Mouse (Mus musculus): ENCODE measurements around the gene Lyar. TPM values are rescaled to one million over a fixed set of nuclear protein-coding genes. Genes with fewer than 3 reads are reported as not detected.
A peak's percentile ranks its signal among the peaks of the same experiment; 100 is the strongest.

Lyar gene
- polyA plus RNA-seq, 1 experiment from 2014 or later = 221 TPM

DNA sequence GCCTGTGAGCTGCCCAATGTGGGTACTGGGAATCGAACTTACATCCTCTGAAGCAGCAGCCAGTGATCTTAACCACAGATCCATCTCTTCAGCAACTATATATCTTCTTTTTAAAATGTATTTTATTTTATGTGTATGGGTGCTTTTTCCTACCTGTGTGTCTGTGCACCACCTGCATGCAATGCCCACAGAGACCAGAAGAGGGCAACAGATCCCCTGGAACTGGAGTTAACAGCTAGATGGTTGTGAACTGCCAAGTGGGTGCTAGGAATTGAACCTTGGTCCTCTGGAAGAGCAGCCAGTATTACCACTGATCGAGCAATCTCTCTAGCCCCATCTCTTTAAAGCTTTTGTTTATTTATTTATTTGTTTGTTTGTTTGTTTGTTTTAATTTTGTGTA, 16.4 kb downstream of the Lyar start:
- H3K9me3 ChIP-seq (ENCODE audit: control insufficient read depth, low read length) = no peaks in the 10 kb centered on the region
- WGBS = 87% methylated on average over 2 of the region's 2 CpGs
- H3K27me3 ChIP-seq (replicated peaks; ENCODE audit: control insufficient read depth, insufficient read depth, low read length) = no peaks in the 10 kb centered on the region
- no peak overlapping the region for H3K4me3 ChIP-seq (ENCODE audit: low read depth, low read length)
- no peak for ATAC-seq (replicated peaks; ENCODE audit: low FRiP score)
- peaks cover 18% of the 10 kb centered on the region; the same call in 1 of the 2 replicates for H3K36me3 ChIP-seq (ENCODE audit: control insufficient read depth, insufficient read depth, low read length)
- no peak overlapping the region for H3K9ac ChIP-seq (ENCODE audit: low read depth, low read length)
- no peak overlapping the region for H3K4me2 ChIP-seq
- no peak for DNase-seq (ENCODE audit: low spot score)
- H3K27ac ChIP-seq (ENCODE audit: low read depth, low read length) = no peak overlapping the region
- H3K4me1 ChIP-seq (replicated peaks; ENCODE audit: control insufficient read depth, insufficient read depth, low read length) = no peaks in the 10 kb centered on the region

GRCm38 (mm10) chr5:38240727-38241472, 20.6 kb downstream of the Lyar start:
- H3K9ac ChIP-seq (ENCODE audit: low read depth, low read length) = no peak overlapping the region
- H3K4me2 ChIP-seq = no peak overlapping the region
- H3K27me3 ChIP-seq (replicated peaks; ENCODE audit: control insufficient read depth, insufficient read depth, low read length) = no peaks in the 10 kb centered on the region
- DNase-seq (ENCODE audit: low spot score) = no peak
- no peaks in the 10 kb centered on the region for H3K9me3 ChIP-seq (ENCODE audit: control insufficient read depth, low read length)
- ATAC-seq (replicated peaks; ENCODE audit: low FRiP score) = no peak; the same call in 1 of the 2 replicates
- no peak overlapping the region for H3K4me3 ChIP-seq (ENCODE audit: low read depth, low read length)
- no peaks in the 10 kb centered on the region for H3K36me3 ChIP-seq (ENCODE audit: control insufficient read depth, insufficient read depth, low read length)
- H3K27ac ChIP-seq (ENCODE audit: low read depth, low read length) = no peak overlapping the region
- WGBS = 66% methylated on average over 5 of the region's 5 CpGs
- H3K4me1 ChIP-seq (replicated peaks; ENCODE audit: control insufficient read depth, insufficient read depth, low read length) = no peaks in the 10 kb centered on the region

DNA sequence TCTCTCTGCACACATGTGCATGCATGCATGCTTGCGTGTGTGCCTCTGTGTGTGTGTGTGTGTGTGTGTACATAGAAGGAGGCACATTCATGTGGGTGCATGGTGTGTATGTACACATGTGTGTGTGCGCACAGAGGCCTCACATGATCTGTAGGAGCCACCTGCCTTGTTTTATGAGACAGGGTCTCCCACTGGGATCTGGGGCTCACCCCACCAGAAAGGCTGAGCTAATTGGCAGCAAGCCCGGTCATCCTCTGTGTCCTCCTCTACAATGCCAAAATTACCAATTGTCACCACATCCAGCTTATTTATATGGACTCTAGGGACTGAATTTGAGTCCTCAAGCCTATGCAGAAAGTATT, 21.2 kb downstream of the Lyar start:
- no peak overlapping the region for H3K27ac ChIP-seq (ENCODE audit: low read depth, low read length)
- H3K4me2 ChIP-seq = no peak overlapping the region
- no peak for ATAC-seq (replicated peaks; ENCODE audit: low FRiP score)
- H3K4me3 ChIP-seq (ENCODE audit: low read depth, low read length) = no peak overlapping the region
- no peak overlapping the region for H3K9ac ChIP-seq (ENCODE audit: low read depth, low read length)
- H3K4me1 ChIP-seq (replicated peaks; ENCODE audit: control insufficient read depth, insufficient read depth, low read length) = no peaks in the 10 kb centered on the region
- no peaks in the 10 kb centered on the region for H3K9me3 ChIP-seq (ENCODE audit: control insufficient read depth, low read length)
- no peaks in the 10 kb centered on the region for H3K27me3 ChIP-seq (replicated peaks; ENCODE audit: control insufficient read depth, insufficient read depth, low read length)
- DNase-seq (ENCODE audit: low spot score) = no peak
- WGBS = 93% methylated on average over 3 of the region's 3 CpGs
- no peaks in the 10 kb centered on the region for H3K36me3 ChIP-seq (ENCODE audit: control insufficient read depth, insufficient read depth, low read length)

- Histone ChIP-seq H3K27me3 (replicated peaks; ENCODE audit: control insufficient read depth, insufficient read depth, low read length) (no peaks in the 10 kb centered on the region), H3K4me3 (ENCODE audit: low read depth, low read length) (no peak overlapping the region), H3K9me3 (ENCODE audit: control insufficient read depth, low read length) (no peaks in the 10 kb centered on the region), H3K27ac (ENCODE audit: low read depth, low read length) (no peak overlapping the region), H3K4me2 (no peak overlapping the region), H3K4me1 (replicated peaks; ENCODE audit: control insufficient read depth, insufficient read depth, low read length) (no peaks in the 10 kb centered on the region), H3K9ac (ENCODE audit: low read depth, low read length) (no peak overlapping the region), H3K36me3 (ENCODE audit: control insufficient read depth, insufficient read depth, low read length) (no peaks in the 10 kb centered on the region)
- no peak for DNase-seq (ENCODE audit: low spot score)
- ATAC-seq (replicated peaks; ENCODE audit: low FRiP score) = no peak
- 71% methylated on average over 6 of the region's 6 CpGs for WGBS
These were observed 21.7 kb downstream of the Lyar start for GRCm38 (mm10) chr5:38241966-38242365.

GRCm38 (mm10) chr5:38255195-38255594, 34.9 kb downstream of the Lyar start:
- Histone ChIP-seq H3K4me1 (replicated peaks; ENCODE audit: control insufficient read depth, insufficient read depth, low read length) (0 out of 2 replicates have a peak, but pooled peaks cover 3% of the 10 kb centered on the region), H3K36me3 (ENCODE audit: control insufficient read depth, insufficient read depth, low read length) (no peaks in the 10 kb centered on the region), H3K27me3 (replicated peaks; ENCODE audit: control insufficient read depth, insufficient read depth, low read length) (no peaks in the 10 kb centered on the region), H3K4me2 (no peak overlapping the region), H3K9ac (ENCODE audit: low read depth, low read length) (no peak overlapping the region), H3K27ac (ENCODE audit: low read depth, low read length) (no peak overlapping the region), H3K9me3 (ENCODE audit: control insufficient read depth, low read length) (no peaks in the 10 kb centered on the region), H3K4me3 (ENCODE audit: low read depth, low read length) (no peak overlapping the region)
- ATAC-seq (replicated peaks; ENCODE audit: low FRiP score) (no peak), DNase-seq (ENCODE audit: low spot score) (no peak)
- 37% methylated on average over 4 of the region's 4 CpGs for whole genome bisulfite sequencing

DNA sequence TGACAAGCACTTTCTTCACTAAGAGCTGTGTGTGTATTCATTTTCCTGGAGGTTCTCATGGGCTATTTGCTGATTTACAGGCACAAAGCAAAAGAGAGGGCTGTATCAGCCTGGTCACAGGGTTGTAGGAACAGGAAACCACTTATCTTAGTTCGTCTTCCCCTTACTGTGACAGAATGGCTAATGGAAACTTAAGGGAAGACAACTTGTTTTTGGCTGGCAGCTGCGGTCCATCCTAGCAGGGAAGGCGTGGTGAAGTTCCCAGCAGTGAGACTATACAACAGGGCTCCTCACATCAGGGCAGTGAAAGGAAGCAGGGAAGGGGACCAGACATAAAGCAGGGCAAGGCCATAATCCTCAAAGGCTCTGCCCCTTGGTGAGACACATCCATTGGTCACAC, 35.4 kb downstream of the Lyar start:
- no peak overlapping the region for H3K27ac ChIP-seq (ENCODE audit: low read depth, low read length)

GRCm38 (mm10) chr5:38256551-38256950, 36.3 kb downstream of the Lyar start:
- peaks cover 3% of the 10 kb centered on the region; the same call in 1 of the 2 replicates for H3K4me1 ChIP-seq (replicated peaks; ENCODE audit: control insufficient read depth, insufficient read depth, low read length)
- no peak overlapping the region for H3K4me2 ChIP-seq
- H3K9me3 ChIP-seq (ENCODE audit: control insufficient read depth, low read length) = no peaks in the 10 kb centered on the region
- DNase-seq (ENCODE audit: low spot score) = no peak
- no peaks in the 10 kb centered on the region for H3K36me3 ChIP-seq (ENCODE audit: control insufficient read depth, insufficient read depth, low read length)
- 92% methylated on average over 1 of the region's 1 CpGs for WGBS
- no peaks in the 10 kb centered on the region for H3K27me3 ChIP-seq (replicated peaks; ENCODE audit: control insufficient read depth, insufficient read depth, low read length)
- no peak overlapping the region for H3K27ac ChIP-seq (ENCODE audit: low read depth, low read length)
- H3K4me3 ChIP-seq (ENCODE audit: low read depth, low read length) = no peak overlapping the region
- no peak for ATAC-seq (replicated peaks; ENCODE audit: low FRiP score)
- no peak overlapping the region for H3K9ac ChIP-seq (ENCODE audit: low read depth, low read length)

More for the DNA sequence above, 35.4 kb downstream of the Lyar start:
- H3K9ac ChIP-seq (ENCODE audit: low read depth, low read length) = no peak overlapping the region
- no peak overlapping the region for H3K4me2 ChIP-seq
- H3K4me3 ChIP-seq (ENCODE audit: low read depth, low read length) = no peak overlapping the region
- no peaks in the 10 kb centered on the region for H3K36me3 ChIP-seq (ENCODE audit: control insufficient read depth, insufficient read depth, low read length)
- 0 out of 2 replicates have a peak, but pooled peaks have one; percentile 36 for ATAC-seq (replicated peaks; ENCODE audit: low FRiP score)
- no peaks in the 10 kb centered on the region for H3K9me3 ChIP-seq (ENCODE audit: control insufficient read depth, low read length)
- H3K4me1 ChIP-seq (replicated peaks; ENCODE audit: control insufficient read depth, insufficient read depth, low read length) = 0 out of 2 replicates have a peak, but pooled peaks cover 3% of the 10 kb centered on the region
- DNase-seq (ENCODE audit: low spot score) = no peak
- 40% methylated on average over 3 of the region's 3 CpGs for WGBS
- H3K27me3 ChIP-seq (replicated peaks; ENCODE audit: control insufficient read depth, insufficient read depth, low read length) = no peaks in the 10 kb centered on the region

- peaks cover 3% of the 10 kb centered on the region; the same call in 1 of the 2 replicates for H3K4me1 ChIP-seq (replicated peaks; ENCODE audit: control insufficient read depth, insufficient read depth, low read length)
- no peak overlapping the region for H3K4me3 ChIP-seq (ENCODE audit: low read depth, low read length)
- H3K9ac ChIP-seq (ENCODE audit: low read depth, low read length) = no peak overlapping the region
- ATAC-seq (replicated peaks; ENCODE audit: low FRiP score) = no peak
- DNase-seq (ENCODE audit: low spot score) = no peak
- H3K27ac ChIP-seq (ENCODE audit: low read depth, low read length) = no peak overlapping the region
- H3K9me3 ChIP-seq (ENCODE audit: control insufficient read depth, low read length) = no peaks in the 10 kb centered on the region
- H3K27me3 ChIP-seq (replicated peaks; ENCODE audit: control insufficient read depth, insufficient read depth, low read length) = no peaks in the 10 kb centered on the region
- WGBS = 83% methylated on average over 8 of the region's 8 CpGs
- H3K36me3 ChIP-seq (ENCODE audit: control insufficient read depth, insufficient read depth, low read length) = peaks cover 4% of the 10 kb centered on the region; the same call in 1 of the 2 replicates
- no peak overlapping the region for H3K4me2 ChIP-seq
These were observed 37.9 kb downstream of the Lyar start for GRCm38 (mm10) chr5:38258034-38258772.
